Mouse (Mus musculus) liver, embryonic 14.5 days (tissue): ENCODE results near the gene Fdx1l.

Experiments
- CTCF ChIP-seq: IDR thresholded peaks from 2 replicates; pipeline ENCODE4 v1.5.1; 2016; ENCODE audit warnings: antibody characterized with exemption, low read depth, control low read depth
- EP300 ChIP-seq: IDR thresholded peaks from 2 replicates; pipeline ENCODE4 v1.6.1; 2016; ENCODE audit warnings: antibody characterized with exemption, low read depth

- no peak for TF ChIP-seq EP300
- TF ChIP-seq CTCF: no peak
Observed at GRCm38 (mm10) chr9:21043563-21043962, 29.9 kb downstream of the Fdx1l start.
